Mouse (Mus musculus) forebrain, embryonic 11.5 days (tissue): ENCODE data around the gene Syne3. TPM values are rescaled to one million over a fixed set of nuclear protein-coding genes. Genes with fewer than 3 reads are reported as not detected.

Experiments
- ATAC-seq: fragments of 200-750 bp; cut with Nextera tagmentation; replicated peaks from 2 replicates; pipeline ENCODE4 v1.8.0; 2017; ENCODE audit warnings: moderate TSS enrichment; ENCODE audit not compliant: low FRiP score
- DNase-seq: peaks from one replicate; pipeline ENCODE4 v3.0.0-alpha.2; 2017; ENCODE audit warnings: low spot score
- H3K27ac ChIP-seq: fragments of 300-500 bp; sonication (generic); 2 replicates; pipeline ENCODE4 v1.5.1; 2014; ENCODE audit warnings: low read depth, low read length
- H3K27me3 ChIP-seq: fragments of 300-500 bp; sonication (generic); 2 replicates; pipeline ENCODE4 v1.6.1; 2014; ENCODE audit warnings: mild to moderate bottlenecking, low read length, mixed read lengths; ENCODE audit not compliant: control insufficient read depth, insufficient read depth
- H3K36me3 ChIP-seq: fragments of 300-500 bp; sonication (generic); 2 replicates; pipeline ENCODE4 v1.6.1; 2014; ENCODE audit warnings: mild to moderate bottlenecking, low read length, moderate library complexity, mixed read lengths; ENCODE audit not compliant: control insufficient read depth, insufficient read depth
- H3K4me1 ChIP-seq: fragments of 300-500 bp; sonication (generic); replicated peaks from 2 replicates; pipeline ENCODE4 v1.6.1; 2014; ENCODE audit warnings: low read length, mixed read lengths; ENCODE audit not compliant: control insufficient read depth, insufficient read depth
- H3K4me2 ChIP-seq: fragments of 300-500 bp; sonication (generic); 2 replicates; pipeline ENCODE4 v1.6.1; 2014; ENCODE audit warnings: low read depth, mild to moderate bottlenecking, low read length, moderate library complexity, mixed read lengths; ENCODE audit not compliant: severe bottlenecking
- H3K4me3 ChIP-seq: fragments of 300-500 bp; sonication (generic); 2 replicates; pipeline ENCODE4 v1.5.1; 2014; ENCODE audit warnings: low read depth, low read length
- H3K9ac ChIP-seq: fragments of 300-500 bp; sonication (generic); 2 replicates; pipeline ENCODE4 v1.6.1; 2014; ENCODE audit warnings: low read length
- H3K9me3 ChIP-seq: fragments of 300-500 bp; sonication (generic); 2 replicates; pipeline ENCODE4 v1.6.1; 2016; ENCODE audit warnings: low read length, mixed read lengths; ENCODE audit not compliant: control insufficient read depth
- WGBS: fragments of 180-500 bp; shearing (Covaris S2); extraction: QIAGEN DNeasy Blood & Tissue Kit; methylation state at CpG from one replicate; pipeline ENCODE4 v1.1.7; 2014; 5-methylcytosine and 5-hydroxymethylcytosine counted together
- polyA plus RNA-seq: library from polyadenylated mRNA; unstranded; fragments of >200 nt; fragmentation: Nextera tagmentation; extraction: Ambion mirVana; gene quantifications from 2 replicates; pipeline ENCODE4 v1.2.1, GENCODE M21; 2014

Gene Syne3
- polyA plus RNA-seq, 1 experiment from 2014 or later: 0.20 TPM

DNA sequence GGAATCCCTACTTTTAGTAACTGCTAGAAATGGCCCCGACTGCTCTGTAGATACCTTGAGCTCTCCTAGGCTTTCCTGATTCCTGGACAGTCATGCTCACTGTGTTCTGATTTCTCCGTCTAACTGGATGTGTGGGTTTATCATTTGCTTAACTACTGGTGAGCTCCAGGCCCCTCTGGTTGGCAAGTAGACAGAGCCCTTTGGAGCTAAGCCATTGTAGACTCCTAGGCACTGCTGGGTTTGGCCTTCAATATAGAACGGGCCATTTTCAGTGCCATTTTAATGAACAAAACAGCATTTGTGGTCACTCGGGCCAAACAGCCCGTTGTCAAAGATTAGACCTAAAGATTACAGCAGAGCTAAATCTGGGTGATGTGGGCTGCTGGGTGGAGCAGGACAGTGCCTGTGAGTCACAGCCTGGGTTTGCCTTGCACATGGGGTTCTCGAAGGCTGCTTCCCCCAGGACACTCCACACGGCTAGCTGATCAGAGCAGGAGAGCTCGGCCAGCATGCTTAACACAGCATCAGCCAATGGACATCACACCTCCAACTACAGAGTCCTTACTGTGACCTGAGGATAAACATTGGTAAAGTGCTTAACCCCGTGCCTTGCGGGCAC, 17.4 kb downstream of the Syne3 start:
- Histone ChIP-seq H3K27me3 (no peaks in the 10 kb centered on the region), H3K9me3 (no peaks in the 10 kb centered on the region), H3K9ac (no peak overlapping the region), H3K27ac (no peak overlapping the region), H3K4me1 (no peaks in the 10 kb centered on the region), H3K4me2 (no peak overlapping the region), H3K36me3 (no peaks in the 10 kb centered on the region), H3K4me3 (no peak overlapping the region)
- no peak for DNase-seq
- 90% methylated on average over 10 of the region's 10 CpGs for WGBS
- ATAC-seq: no peak

DNA sequence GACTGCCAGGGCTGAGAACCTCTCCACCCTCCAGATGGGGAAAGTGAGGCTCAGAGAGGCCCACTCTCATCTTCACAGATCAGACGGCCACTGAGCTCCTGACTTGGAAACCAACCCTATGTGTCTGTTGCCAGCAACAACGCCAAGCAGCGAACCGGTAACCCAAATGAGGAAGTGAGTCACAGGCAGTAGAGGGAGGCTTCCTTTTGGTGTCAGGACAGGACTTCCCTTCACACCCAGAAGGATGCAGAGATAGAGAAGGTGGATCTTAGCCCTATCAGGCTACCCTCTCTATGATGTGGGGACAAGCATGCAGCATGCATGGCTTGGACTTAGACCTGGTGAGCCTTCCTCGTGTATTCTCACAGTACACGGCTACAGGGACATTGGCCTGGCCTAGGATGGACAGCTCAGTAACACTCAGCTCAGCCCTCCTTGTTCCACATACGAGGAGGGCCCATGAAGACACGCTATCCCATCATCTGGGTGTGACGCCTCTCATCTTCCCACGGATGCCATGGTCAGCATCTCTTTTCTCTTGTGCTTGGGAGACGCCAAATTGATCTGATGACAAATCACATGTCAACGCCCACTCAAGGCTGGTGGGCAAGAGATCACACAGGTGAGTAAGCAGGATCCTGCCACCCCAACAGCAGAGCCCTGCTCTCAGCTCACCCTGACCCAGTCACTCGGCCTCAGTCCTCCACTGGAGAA, 18.7 kb downstream of the Syne3 start:
- H3K27me3 ChIP-seq: no peaks in the 10 kb centered on the region
- H3K4me1 ChIP-seq: no peaks in the 10 kb centered on the region

DNA sequence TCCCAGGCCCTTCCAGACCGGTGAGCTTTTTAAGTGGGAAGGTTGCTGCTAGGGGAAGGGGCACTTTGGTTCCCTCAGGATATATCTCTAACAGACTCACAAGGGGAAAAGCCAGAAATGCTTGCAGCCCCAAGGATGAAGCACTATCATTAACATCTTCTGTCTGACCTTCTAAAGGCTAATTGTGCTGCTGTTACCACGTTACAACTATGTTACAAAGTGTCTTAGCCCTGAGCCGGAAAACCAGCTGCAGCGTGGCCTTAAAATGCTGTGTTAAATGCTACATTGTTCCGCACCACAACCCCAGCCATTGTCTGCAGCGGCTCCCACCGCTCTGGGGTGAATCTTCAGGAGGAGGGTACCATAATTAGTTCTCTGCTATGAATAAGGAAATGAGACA, 21.7 kb downstream of the Syne3 start:
- Histone ChIP-seq H3K27me3 (no peaks in the 10 kb centered on the region), H3K4me2 (no peak overlapping the region), H3K4me1 (no peaks in the 10 kb centered on the region), H3K36me3 (no peaks in the 10 kb centered on the region), H3K9ac (no peak overlapping the region), H3K27ac (no peak overlapping the region), H3K4me3 (no peak overlapping the region), H3K9me3 (no peaks in the 10 kb centered on the region)
- DNase-seq: no peak
- WGBS: 60% methylated on average over 7 of the region's 7 CpGs
- no peak for ATAC-seq

More for the DNA sequence above, 18.7 kb downstream of the Syne3 start:
- no peak for DNase-seq
- no peaks in the 10 kb centered on the region for H3K9me3 ChIP-seq
- no peaks in the 10 kb centered on the region for H3K36me3 ChIP-seq
- H3K27ac ChIP-seq: no peak overlapping the region
- no peak for ATAC-seq
- no peak overlapping the region for H3K4me2 ChIP-seq
- WGBS: 88% methylated on average over 13 of the region's 13 CpGs
- H3K9ac ChIP-seq: no peak overlapping the region
- no peak overlapping the region for H3K4me3 ChIP-seq

DNA sequence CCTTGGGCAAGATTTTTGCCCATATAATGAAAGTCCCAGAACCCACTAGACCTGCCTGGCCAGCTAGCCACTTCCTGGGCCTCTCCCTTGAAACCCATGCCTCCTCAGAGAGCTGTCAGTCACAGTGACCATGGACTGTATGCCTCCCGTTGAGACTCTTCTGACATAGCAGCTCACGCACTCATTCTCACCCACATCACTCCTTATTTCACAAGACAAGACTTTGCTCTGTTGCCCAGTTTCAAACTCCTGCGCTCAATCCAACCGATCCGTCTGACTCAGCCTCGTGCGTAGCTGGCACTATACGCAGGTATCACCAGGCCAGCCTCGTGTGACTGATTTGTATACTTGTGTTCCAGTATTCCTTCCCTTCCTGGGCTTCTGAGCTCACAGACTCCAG, 22.8 kb downstream of the Syne3 start:
- no peaks in the 10 kb centered on the region for H3K9me3 ChIP-seq
- H3K4me2 ChIP-seq: no peak overlapping the region
- no peak overlapping the region for H3K27ac ChIP-seq
- DNase-seq (no peak), ATAC-seq (no peak)
- WGBS: 88% methylated on average over 9 of the region's 9 CpGs
- H3K36me3 ChIP-seq: no peaks in the 10 kb centered on the region
- no peak overlapping the region for H3K9ac ChIP-seq
- no peak overlapping the region for H3K4me3 ChIP-seq
- no peaks in the 10 kb centered on the region for H3K27me3 ChIP-seq
- H3K4me1 ChIP-seq: no peaks in the 10 kb centered on the region

DNA sequence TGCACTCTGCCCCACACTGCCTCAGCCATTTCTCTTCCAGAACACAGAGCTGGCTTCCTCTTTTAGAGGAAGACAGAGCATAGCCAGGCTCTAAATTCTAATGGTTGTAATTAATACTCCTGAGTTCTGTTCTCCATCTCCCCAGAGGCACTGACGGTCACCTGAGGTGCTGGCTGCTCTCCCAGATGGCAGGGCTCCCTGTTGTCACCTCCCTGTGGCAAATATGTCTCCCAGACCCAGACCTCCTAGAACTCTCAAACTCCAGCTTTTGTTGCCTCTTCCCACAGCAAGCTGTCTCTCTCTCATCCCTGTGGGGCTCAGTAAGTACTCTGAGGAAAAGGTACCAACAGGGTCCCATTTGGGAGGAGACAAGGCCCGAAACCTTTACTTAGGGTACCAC, 23.6 kb downstream of the Syne3 start:
- no peaks in the 10 kb centered on the region for H3K9me3 ChIP-seq
- H3K27ac ChIP-seq: no peak overlapping the region
- WGBS: 83% methylated on average over 2 of the region's 2 CpGs
- H3K27me3 ChIP-seq: no peaks in the 10 kb centered on the region
- H3K36me3 ChIP-seq: no peaks in the 10 kb centered on the region
- no peak overlapping the region for H3K4me2 ChIP-seq
- H3K9ac ChIP-seq: no peak overlapping the region
- no peaks in the 10 kb centered on the region for H3K4me1 ChIP-seq
- DNase-seq: no peak
- H3K4me3 ChIP-seq: no peak overlapping the region
- no peak for ATAC-seq

DNA sequence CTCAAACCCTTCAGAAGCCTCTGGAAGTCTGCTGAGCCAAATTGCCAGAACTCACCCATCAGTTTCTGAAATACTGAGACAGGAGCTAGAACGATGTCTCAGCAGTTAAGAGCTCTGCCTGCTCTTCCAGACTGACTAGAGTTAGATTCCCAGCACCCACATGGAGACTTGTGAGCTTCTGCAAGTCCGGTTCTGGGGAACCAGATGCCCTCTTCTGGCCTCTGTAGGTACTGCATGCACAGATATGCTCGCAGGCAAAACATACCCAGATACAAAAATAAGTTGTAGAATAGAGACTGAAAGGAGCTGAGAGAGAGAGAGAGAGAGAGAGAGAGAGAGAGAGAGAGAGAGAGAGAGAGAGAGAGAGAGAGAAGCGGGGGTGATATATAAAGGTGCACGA, 24.5 kb downstream of the Syne3 start:
- no peaks in the 10 kb centered on the region for H3K27me3 ChIP-seq
- H3K27ac ChIP-seq: no peak overlapping the region
- DNase-seq (no peak), ATAC-seq (no peak)
- no peak overlapping the region for H3K9ac ChIP-seq
- no peaks in the 10 kb centered on the region for H3K9me3 ChIP-seq
- H3K36me3 ChIP-seq: no peaks in the 10 kb centered on the region
- H3K4me3 ChIP-seq: no peak overlapping the region
- H3K4me2 ChIP-seq: no peak overlapping the region
- H3K4me1 ChIP-seq: no peaks in the 10 kb centered on the region
- WGBS: 74% methylated on average over 5 of the region's 5 CpGs

DNA sequence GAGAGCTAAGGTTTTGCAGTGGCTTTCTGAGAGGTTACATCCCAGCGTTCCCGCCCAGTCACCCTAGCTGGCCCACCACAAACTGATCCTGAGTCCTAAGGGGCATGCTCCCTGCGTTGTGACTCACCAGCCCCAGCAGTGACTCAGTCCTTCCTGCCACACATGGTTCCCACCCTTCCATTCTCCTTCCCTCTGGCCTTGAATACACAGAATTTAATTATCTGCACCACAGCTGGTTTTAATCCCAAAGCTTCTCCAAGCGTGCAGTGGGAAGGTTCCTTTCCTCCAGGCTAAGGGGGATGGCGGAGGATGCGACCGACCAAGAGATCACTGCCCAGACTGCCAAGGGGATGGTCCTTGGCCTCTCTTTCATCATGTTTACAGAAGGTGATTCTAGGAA, 26.1 kb downstream of the Syne3 start:
- ATAC-seq: no peak

DNA sequence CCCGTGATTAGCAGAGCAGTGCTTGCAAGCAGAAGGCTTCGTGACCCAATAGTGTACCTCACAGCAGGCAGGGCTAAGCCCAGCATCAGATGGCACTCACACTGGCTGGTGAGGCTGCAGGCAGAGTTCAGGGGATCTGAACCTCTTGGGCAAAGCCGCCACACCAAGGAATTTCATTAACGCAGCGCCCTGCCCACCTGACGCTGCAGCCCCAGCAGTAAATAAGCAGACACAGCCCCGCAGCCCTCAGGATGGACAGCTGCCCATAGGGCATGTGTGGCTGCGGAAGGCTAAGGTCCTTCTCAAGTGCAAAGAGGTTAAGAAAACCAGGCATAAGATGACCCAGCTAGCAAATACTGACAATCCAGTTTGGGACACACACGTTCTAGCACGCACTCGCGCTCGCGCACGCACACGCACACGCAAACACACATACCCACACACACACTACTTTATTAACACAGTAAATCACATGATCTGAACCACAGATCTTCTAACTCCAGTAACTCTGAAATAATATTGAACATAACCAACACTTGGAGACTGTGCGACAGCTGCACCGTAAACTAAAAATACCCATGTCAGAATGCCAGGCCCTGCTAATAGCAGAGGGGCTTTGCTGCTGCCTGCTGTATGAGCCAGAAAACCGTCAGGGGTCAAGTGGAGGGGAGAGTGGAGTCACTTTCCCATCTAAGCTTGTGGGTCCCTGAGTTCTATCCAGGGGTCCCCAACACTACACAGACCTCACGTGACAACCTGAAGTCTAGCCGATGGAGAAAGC, 30.5 kb downstream of the Syne3 start:
- Histone ChIP-seq H3K27ac (peak overlapping the region; percentile 32; the same call in 1 of the 2 replicates), H3K27me3 (no peaks in the 10 kb centered on the region), H3K4me2 (no peak overlapping the region; the same call in 1 of the 2 replicates), H3K9me3 (peaks cover 3% of the 10 kb centered on the region; the same call in 1 of the 2 replicates), H3K36me3 (no peaks in the 10 kb centered on the region), H3K4me3 (no peak overlapping the region), H3K4me1 (peaks cover 2% of the 10 kb centered on the region; the same call in 1 of the 2 replicates), H3K9ac (no peak overlapping the region; the same call in 1 of the 2 replicates)
- ATAC-seq: no peak
- no peak for DNase-seq
- 63% methylated on average over 22 of the region's 22 CpGs for WGBS

More for the DNA sequence above, 26.1 kb downstream of the Syne3 start:
- Histone ChIP-seq H3K36me3 (no peaks in the 10 kb centered on the region), H3K9me3 (no peaks in the 10 kb centered on the region), H3K9ac (no peak overlapping the region), H3K4me1 (peaks cover 2% of the 10 kb centered on the region; the same call in 1 of the 2 replicates), H3K27me3 (no peaks in the 10 kb centered on the region), H3K4me2 (no peak overlapping the region), H3K4me3 (no peak overlapping the region), H3K27ac (no peak overlapping the region)
- 48% methylated on average over 7 of the region's 7 CpGs for WGBS
- no peak for DNase-seq
